ENCODE assay signal across 13 mouse cellular contexts in genomic region chr13:34277611-34278010, GRCm38 (mm10).
"Had no signal": no experiment of that assay in that cellular context is flagged by ENCODE, and none has a peak within 500 bp of the region (broad histone marks: within the 10 kb centered on the region; RNA-seq: fewer than 3 reads in every experiment).

No protein-coding gene starts in this region.

- H3K9me3 ChIP-seq: liver, embryonic 15.5 days; midbrain, embryonic 12.5 days; neural tube, embryonic 13.5 days; neural tube, embryonic 15.5 days; stomach, embryonic 15.5 days had no signal

- H3K9ac ChIP-seq: liver, embryonic 15.5 days; lung, embryonic 14.5 days; midbrain, embryonic 12.5 days; neural tube, embryonic 13.5 days; neural tube, embryonic 15.5 days; stomach, embryonic 15.5 days had no signal

- H3K4me1 ChIP-seq: stomach, embryonic 15.5 days had no signal

- H3K36me3 ChIP-seq: stomach, embryonic 15.5 days had no signal

- H3K27me3 ChIP-seq: liver, embryonic 15.5 days; midbrain, embryonic 12.5 days; neural tube, embryonic 13.5 days; neural tube, embryonic 15.5 days; stomach, embryonic 15.5 days had no signal

- H3K4me3 ChIP-seq: liver, embryonic 15.5 days; midbrain, embryonic 10.5 days; midbrain, embryonic 12.5 days; myocyte; neural tube, embryonic 13.5 days; neural tube, embryonic 15.5 days; stomach, embryonic 15.5 days had no signal

- DNase-seq: retina, postnatal 1 day; right cerebral cortex, adult 18-20 months; thymus, adult 18-20 months; thymus, postnatal 14 days; thymus, postnatal 36 days had no signal

- H3K4me2 ChIP-seq: liver, embryonic 15.5 days; lung, embryonic 14.5 days; midbrain, embryonic 12.5 days; neural tube, embryonic 13.5 days; neural tube, embryonic 15.5 days; stomach, embryonic 15.5 days had no signal

- H3K27ac ChIP-seq: neural tube, embryonic 13.5 days; stomach, embryonic 15.5 days had no signal
